Mouse (Mus musculus): Measurements from ENCODE around the gene Arpc3. TPM values are rescaled to one million over a fixed set of nuclear protein-coding genes. Genes with fewer than 3 reads are reported as not detected.
"Not testable (repeated sequence)": the region's sequence is repeated elsewhere in the genome, so short reads cannot be mapped to it uniquely, and the experiment has no call there.

Arpc3 gene
- polyA plus RNA-seq, 1 experiment from 2014 or later, result 119 TPM

DNA sequence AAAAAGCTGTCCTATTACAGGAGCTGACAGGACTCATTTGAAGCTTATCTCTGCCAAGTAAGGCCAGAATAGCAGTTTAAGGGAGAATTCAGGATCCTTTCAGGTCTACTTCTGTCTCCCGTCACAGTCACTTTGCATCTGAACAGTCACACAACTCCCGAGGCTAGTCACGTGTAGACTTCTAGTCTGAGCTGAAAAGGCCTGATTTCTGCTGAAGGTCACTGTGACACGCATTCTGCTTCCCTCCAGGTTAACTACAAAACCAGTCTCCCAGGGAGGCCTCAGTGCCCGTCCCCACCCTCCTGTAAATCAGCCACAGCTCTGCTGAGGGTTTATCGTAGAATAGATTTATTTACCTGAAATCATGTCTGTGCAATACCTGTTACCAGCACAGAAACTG lies 61.5 kb downstream of the Arpc3 start:
- no peak for DNase-seq (ENCODE audit: low spot score)
- Histone ChIP-seq H3K27me3 (replicated peaks; ENCODE audit: control insufficient read depth, insufficient read depth, low read length) (no peaks in the 10 kb centered on the region), H3K27ac (ENCODE audit: low read depth, low read length) (no peak overlapping the region), H3K36me3 (ENCODE audit: control insufficient read depth, insufficient read depth, low read length) (peaks cover 69% of the 10 kb centered on the region), H3K4me2 (ENCODE audit: low read length) (no peak overlapping the region), H3K4me1 (ENCODE audit: control insufficient read depth, insufficient read depth, low read length) (no peaks in the 10 kb centered on the region), H3K4me3 (ENCODE audit: low read depth, low read length) (no peak overlapping the region), H3K9me3 (replicated peaks; ENCODE audit: control insufficient read depth, low read length) (no peaks in the 10 kb centered on the region), H3K9ac (ENCODE audit: low read length) (no peak overlapping the region)
- 89% methylated on average over 6 of the region's 6 CpGs for whole genome bisulfite sequencing
- ATAC-seq, result no peak

DNA sequence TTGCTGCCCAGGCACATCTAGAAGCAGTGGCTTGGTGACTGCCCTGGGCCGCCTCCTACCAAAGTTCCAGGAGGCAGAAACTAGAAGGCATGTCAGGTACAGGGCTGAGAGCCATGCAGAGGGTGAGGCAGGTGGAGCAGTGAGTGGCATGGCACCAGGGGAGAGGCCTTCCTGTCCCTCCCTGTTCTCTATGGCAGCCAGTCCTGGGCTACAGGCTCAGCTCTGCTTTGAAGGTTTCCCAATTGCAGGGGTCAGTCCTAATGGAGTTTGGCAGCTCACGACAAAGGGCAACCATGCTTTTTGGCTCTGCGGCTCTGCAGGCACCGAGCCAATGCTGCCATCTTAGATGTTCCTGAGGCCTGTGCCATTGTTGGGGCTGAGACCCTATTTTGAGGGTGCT lies 62.8 kb downstream of the Arpc3 start:
- Histone ChIP-seq H3K27me3 (replicated peaks; ENCODE audit: control insufficient read depth, insufficient read depth, low read length) (no peaks in the 10 kb centered on the region), H3K9ac (ENCODE audit: low read length) (no peak overlapping the region), H3K4me3 (ENCODE audit: low read depth, low read length) (no peak overlapping the region), H3K4me1 (ENCODE audit: control insufficient read depth, insufficient read depth, low read length) (no peaks in the 10 kb centered on the region), H3K27ac (ENCODE audit: low read depth, low read length) (no peak overlapping the region), H3K4me2 (ENCODE audit: low read length) (no peak overlapping the region), H3K9me3 (replicated peaks; ENCODE audit: control insufficient read depth, low read length) (no peaks in the 10 kb centered on the region), H3K36me3 (ENCODE audit: control insufficient read depth, insufficient read depth, low read length) (peaks cover 82% of the 10 kb centered on the region)
- 87% methylated on average over 4 of the region's 4 CpGs for WGBS
- no peak for DNase-seq (ENCODE audit: low spot score)
- no peak for ATAC-seq

DNA sequence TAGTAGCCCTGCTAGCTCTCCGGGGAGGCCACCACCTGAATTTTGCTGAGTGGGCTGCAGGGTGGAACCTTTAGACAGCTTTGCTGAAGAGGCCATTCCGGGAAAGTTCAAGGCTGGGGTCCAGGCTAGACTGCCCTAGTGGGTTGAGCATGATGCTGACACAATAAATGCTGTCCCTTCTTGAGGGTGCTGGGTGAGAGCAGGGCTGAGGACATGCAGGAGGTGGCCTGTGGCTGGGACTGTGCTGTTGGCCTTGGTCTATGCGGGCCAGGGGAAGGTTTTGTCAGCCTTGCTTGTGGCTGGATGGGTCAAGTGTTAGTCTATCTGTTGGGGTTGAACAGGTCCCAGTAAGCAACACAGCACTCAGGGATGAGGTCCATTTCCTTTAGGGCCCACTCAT lies 63.2 kb downstream of the Arpc3 start:
- 95% methylated on average over 3 of the region's 3 CpGs for WGBS

DNA sequence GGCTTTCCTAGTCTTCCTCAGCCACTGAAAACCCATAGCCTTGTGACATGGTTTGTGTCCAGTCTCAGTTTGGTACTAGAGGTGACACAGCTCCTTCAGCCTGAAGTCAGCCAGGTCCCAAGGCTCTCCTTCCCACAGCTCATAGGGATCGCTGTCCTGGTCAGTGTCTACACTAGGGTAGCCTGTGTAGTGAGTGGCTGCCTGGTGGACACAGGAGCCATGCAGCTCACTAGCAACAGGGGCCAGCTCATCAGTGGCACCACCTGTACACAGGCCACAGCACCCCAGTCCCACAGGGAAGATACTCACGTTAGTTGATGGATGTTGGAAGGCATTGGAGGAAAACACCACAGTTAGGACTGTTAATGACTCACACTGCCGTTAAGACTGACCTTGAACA lies 63.9 kb downstream of the Arpc3 start:
- 92% methylated on average over 3 of the region's 3 CpGs for WGBS
- H3K36me3 ChIP-seq (ENCODE audit: control insufficient read depth, insufficient read depth, low read length), result peaks cover 93% of the 10 kb centered on the region
- ATAC-seq (no peak), DNase-seq (ENCODE audit: low spot score) (no peak)
- H3K9me3 ChIP-seq (replicated peaks; ENCODE audit: control insufficient read depth, low read length), result no peaks in the 10 kb centered on the region
- no peak overlapping the region for H3K9ac ChIP-seq (ENCODE audit: low read length)
- H3K27me3 ChIP-seq (replicated peaks; ENCODE audit: control insufficient read depth, insufficient read depth, low read length), result no peaks in the 10 kb centered on the region
- H3K4me1 ChIP-seq (ENCODE audit: control insufficient read depth, insufficient read depth, low read length), result no peaks in the 10 kb centered on the region
- no peak overlapping the region for H3K4me2 ChIP-seq (ENCODE audit: low read length)
- H3K4me3 ChIP-seq (ENCODE audit: low read depth, low read length), result no peak overlapping the region
- no peak overlapping the region for H3K27ac ChIP-seq (ENCODE audit: low read depth, low read length)

More for the DNA sequence above, 63.2 kb downstream of the Arpc3 start:
- Histone ChIP-seq H3K4me1 (ENCODE audit: control insufficient read depth, insufficient read depth, low read length) (no peaks in the 10 kb centered on the region), H3K4me2 (ENCODE audit: low read length) (no peak overlapping the region), H3K27ac (ENCODE audit: low read depth, low read length) (no peak overlapping the region), H3K27me3 (replicated peaks; ENCODE audit: control insufficient read depth, insufficient read depth, low read length) (no peaks in the 10 kb centered on the region), H3K4me3 (ENCODE audit: low read depth, low read length) (no peak overlapping the region), H3K9me3 (replicated peaks; ENCODE audit: control insufficient read depth, low read length) (no peaks in the 10 kb centered on the region), H3K9ac (ENCODE audit: low read length) (no peak overlapping the region), H3K36me3 (ENCODE audit: control insufficient read depth, insufficient read depth, low read length) (peaks cover 86% of the 10 kb centered on the region)
- ATAC-seq (no peak), DNase-seq (ENCODE audit: low spot score) (no peak)

DNA sequence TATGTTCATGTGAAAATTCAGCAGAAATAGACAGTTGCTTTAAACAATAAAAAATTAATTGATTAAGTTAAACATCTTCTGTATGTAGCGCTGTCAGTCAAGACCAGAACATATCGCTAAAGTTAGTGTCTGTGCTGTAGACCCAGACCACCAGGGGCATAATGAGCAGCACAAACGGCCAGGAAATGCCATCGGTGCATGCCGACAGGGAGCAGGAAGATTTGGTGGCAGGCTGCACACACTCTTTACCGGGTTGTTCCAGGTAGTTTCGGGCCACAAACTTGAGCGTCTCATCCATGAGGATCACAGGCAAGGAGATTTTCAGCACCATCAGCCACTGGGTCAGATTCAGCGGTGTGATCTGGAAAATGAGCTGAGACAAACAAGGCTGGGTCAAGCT lies 65.4 kb downstream of the Arpc3 start:
- not testable (repeated sequence) for H3K4me1 ChIP-seq (ENCODE audit: control insufficient read depth, insufficient read depth, low read length); H3K9ac ChIP-seq (ENCODE audit: low read length); H3K27me3 ChIP-seq (replicated peaks; ENCODE audit: control insufficient read depth, insufficient read depth, low read length); H3K9me3 ChIP-seq (replicated peaks; ENCODE audit: control insufficient read depth, low read length); H3K27ac ChIP-seq (ENCODE audit: low read depth, low read length); H3K4me2 ChIP-seq (ENCODE audit: low read length); H3K4me3 ChIP-seq (ENCODE audit: low read depth, low read length); DNase-seq (ENCODE audit: low spot score); ATAC-seq
- peaks cover 100% of the 10 kb centered on the region for H3K36me3 ChIP-seq (ENCODE audit: control insufficient read depth, insufficient read depth, low read length)
- WGBS, result 88% methylated on average over 9 of the region's 9 CpGs

DNA sequence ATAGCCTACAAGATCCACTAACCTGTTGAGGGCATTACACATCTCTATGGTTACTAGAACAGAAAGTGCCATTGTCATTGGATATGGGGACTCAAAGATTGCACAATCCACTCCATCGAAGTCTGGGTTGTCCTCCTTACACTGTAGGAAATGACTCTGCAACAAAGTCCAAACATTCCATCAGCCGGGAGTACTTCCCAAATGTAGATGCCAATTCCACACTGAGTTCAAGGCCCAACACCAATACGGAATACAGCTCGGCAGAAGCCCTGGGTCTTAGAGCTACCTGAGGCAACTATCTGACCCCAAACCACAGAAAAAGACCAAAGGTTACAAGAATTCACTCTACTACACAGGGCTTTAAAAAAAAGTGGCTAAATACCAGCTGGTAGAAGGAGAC lies 66.4 kb downstream of the Arpc3 start:
- Histone ChIP-seq H3K36me3 (ENCODE audit: control insufficient read depth, insufficient read depth, low read length) (peaks cover 100% of the 10 kb centered on the region), H3K27ac (ENCODE audit: low read depth, low read length) (no peak overlapping the region), H3K4me1 (ENCODE audit: control insufficient read depth, insufficient read depth, low read length) (no peaks in the 10 kb centered on the region), H3K27me3 (replicated peaks; ENCODE audit: control insufficient read depth, insufficient read depth, low read length) (no peaks in the 10 kb centered on the region), H3K4me2 (ENCODE audit: low read length) (no peak overlapping the region), H3K9me3 (replicated peaks; ENCODE audit: control insufficient read depth, low read length) (no peaks in the 10 kb centered on the region), H3K9ac (ENCODE audit: low read length) (no peak overlapping the region), H3K4me3 (ENCODE audit: low read depth, low read length) (no peak overlapping the region)
- 93% methylated on average over 4 of the region's 4 CpGs for WGBS
- DNase-seq (ENCODE audit: low spot score) (no peak), ATAC-seq (no peak)

DNA sequence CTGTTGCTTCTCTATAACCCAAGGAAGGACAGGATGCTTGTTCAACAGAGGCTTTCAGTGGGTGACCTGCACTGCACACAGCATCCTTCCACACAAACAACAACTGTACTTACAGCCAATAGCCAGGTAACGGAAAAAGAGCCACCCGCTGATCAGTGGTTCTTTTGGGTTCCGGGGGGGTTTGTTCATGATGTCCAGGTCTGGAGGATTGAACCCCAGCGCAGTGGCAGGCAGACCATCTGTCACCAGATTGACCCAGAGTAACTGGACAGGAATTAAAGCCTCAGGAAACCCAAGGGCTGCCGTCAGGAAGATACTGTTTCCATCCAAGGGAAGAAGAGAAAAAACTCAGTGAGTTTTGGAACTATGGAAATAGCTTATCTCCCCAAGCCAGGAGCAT lies 67.7 kb downstream of the Arpc3 start:
- Histone ChIP-seq H3K4me3 (ENCODE audit: low read depth, low read length) (no peak overlapping the region), H3K27me3 (replicated peaks; ENCODE audit: control insufficient read depth, insufficient read depth, low read length) (no peaks in the 10 kb centered on the region), H3K9ac (ENCODE audit: low read length) (no peak overlapping the region), H3K4me1 (ENCODE audit: control insufficient read depth, insufficient read depth, low read length) (no peaks in the 10 kb centered on the region), H3K9me3 (replicated peaks; ENCODE audit: control insufficient read depth, low read length) (no peaks in the 10 kb centered on the region), H3K4me2 (ENCODE audit: low read length) (no peak overlapping the region), H3K27ac (ENCODE audit: low read depth, low read length) (no peak overlapping the region), H3K36me3 (ENCODE audit: control insufficient read depth, insufficient read depth, low read length) (peaks cover 100% of the 10 kb centered on the region)
- ATAC-seq (no peak), DNase-seq (ENCODE audit: low spot score) (no peak)
- 92% methylated on average over 5 of the region's 5 CpGs for WGBS

DNA sequence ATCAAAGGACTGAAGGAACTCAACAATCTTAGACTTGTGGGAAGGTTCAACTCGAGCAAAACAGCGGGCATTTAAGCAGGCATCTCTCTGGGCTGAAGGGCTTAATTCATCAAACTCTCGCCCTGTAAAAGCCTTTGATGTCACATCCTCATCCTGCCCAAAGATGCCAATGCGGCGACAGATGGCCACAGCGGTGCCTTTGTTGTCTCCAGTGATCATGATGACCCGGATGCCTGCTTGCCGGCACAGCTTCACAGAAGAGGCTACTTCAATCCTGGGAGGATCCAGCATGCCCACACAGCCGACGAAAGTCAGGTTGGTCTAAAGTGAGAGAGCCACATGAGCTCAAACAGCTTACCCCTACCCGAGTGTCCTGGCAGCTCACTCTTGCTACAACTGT lies 69.0 kb downstream of the Arpc3 start:
- peaks cover 100% of the 10 kb centered on the region for H3K36me3 ChIP-seq (ENCODE audit: control insufficient read depth, insufficient read depth, low read length)
- no peaks in the 10 kb centered on the region for H3K27me3 ChIP-seq (replicated peaks; ENCODE audit: control insufficient read depth, insufficient read depth, low read length)
- 90% methylated on average over 11 of the region's 11 CpGs for WGBS

DNA sequence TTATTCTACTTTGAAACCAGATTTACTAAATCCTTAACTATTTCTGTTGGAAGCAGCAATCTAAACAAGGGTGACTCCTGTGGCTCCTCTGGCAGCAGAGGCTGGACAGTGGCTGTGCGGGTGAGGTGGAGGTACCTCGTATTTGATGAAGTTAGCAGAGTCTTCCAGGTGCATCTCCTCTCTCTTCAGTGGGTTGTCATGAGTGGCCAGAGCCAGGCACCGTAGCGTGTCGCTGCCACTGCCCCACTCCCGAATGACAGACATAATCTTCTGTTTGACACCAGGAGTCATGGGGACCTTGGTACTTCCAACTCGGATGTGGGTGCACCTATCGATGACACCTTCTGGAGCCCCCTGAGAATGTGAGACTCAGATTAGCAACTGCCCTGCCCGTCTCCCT lies 69.8 kb downstream of the Arpc3 start:
- Histone ChIP-seq H3K4me1 (ENCODE audit: control insufficient read depth, insufficient read depth, low read length) (no peaks in the 10 kb centered on the region), H3K9me3 (replicated peaks; ENCODE audit: control insufficient read depth, low read length) (no peaks in the 10 kb centered on the region), H3K4me2 (ENCODE audit: low read length) (no peak overlapping the region), H3K27ac (ENCODE audit: low read depth, low read length) (no peak overlapping the region), H3K27me3 (replicated peaks; ENCODE audit: control insufficient read depth, insufficient read depth, low read length) (no peaks in the 10 kb centered on the region), H3K4me3 (ENCODE audit: low read depth, low read length) (no peak overlapping the region), H3K36me3 (ENCODE audit: control insufficient read depth, insufficient read depth, low read length) (peaks cover 100% of the 10 kb centered on the region), H3K9ac (ENCODE audit: low read length) (no peak overlapping the region)
- ATAC-seq (no peak), DNase-seq (ENCODE audit: low spot score) (no peak)
- WGBS, result 94% methylated on average over 9 of the region's 9 CpGs

More for the DNA sequence above, 69.0 kb downstream of the Arpc3 start:
- H3K4me1 ChIP-seq (ENCODE audit: control insufficient read depth, insufficient read depth, low read length), result no peaks in the 10 kb centered on the region
- DNase-seq (ENCODE audit: low spot score) (no peak), ATAC-seq (no peak)
- H3K4me3 ChIP-seq (ENCODE audit: low read depth, low read length), result no peak overlapping the region
- H3K9me3 ChIP-seq (replicated peaks; ENCODE audit: control insufficient read depth, low read length), result no peaks in the 10 kb centered on the region
- H3K4me2 ChIP-seq (ENCODE audit: low read length), result no peak overlapping the region
- H3K27ac ChIP-seq (ENCODE audit: low read depth, low read length), result no peak overlapping the region
- no peak overlapping the region for H3K9ac ChIP-seq (ENCODE audit: low read length)

All from forebrain, embryonic 14.5 days (tissue).